Mouse (Mus musculus) gastrocnemius, adult 18-20 months (tissue): ENCODE measurements around the gene Bloc1s1. TPM values are rescaled to one million over a fixed set of nuclear protein-coding genes. Genes with fewer than 3 reads are reported as not detected.

ENCODE experiments used
- DNase-seq: peaks from one replicate; pipeline ENCODE4 v3.0.0; 2021; ENCODE audit warnings: low spot score
- total RNA-seq, 2 experiments: library from RNA; stranded (reverse); gene quantifications; 2 replicates each; pipeline ENCODE4 v1.2.3; 2021

Bloc1s1 gene
- total RNA-seq, 2 experiments from 2014 or later, result 153 to 154 TPM

GRCm38 (mm10) chr10:128933976-128934721 is 10.3 kb upstream of the Bloc1s1 start:
- no peak for DNase-seq

GRCm38 (mm10) chr10:128933574-128933973 is 9.7 kb upstream of the Bloc1s1 start, which contains the start of gene Itga7:
TSS of gene Itga7 (plus strand) at chr10:128933818.
- peak; percentile 38 for DNase-seq

GRCm38 (mm10) chr10:128931441-128931840 is 7.6 kb upstream of the Bloc1s1 start:
- DNase-seq, result peak; percentile 83

- no peak for DNase-seq
Measured at GRCm38 (mm10) chr10:128929638-128930378, 6.0 kb upstream of the Bloc1s1 start.

GRCm38 (mm10) chr10:128928356-128928755 is 4.5 kb upstream of the Bloc1s1 start:
- DNase-seq, result no peak

GRCm38 (mm10) chr10:128923013-128923691 is 683 bp downstream of the Bloc1s1 start:
- DNase-seq, result peak; percentile 98

GRCm38 (mm10) chr10:128922822-128923012 is 1.1 kb downstream of the Bloc1s1 start, which contains the start of gene Rdh5:
TSS of gene Rdh5 (minus strand) at chr10:128922888.
- no peak for DNase-seq

GRCm38 (mm10) chr10:128921883-128922821 is 1.7 kb downstream of the Bloc1s1 start:
- no peak for DNase-seq

- no peak for DNase-seq
Measured at GRCm38 (mm10) chr10:128921251-128921650, 2.6 kb downstream of the Bloc1s1 start.

- DNase-seq, result no peak
Measured at GRCm38 (mm10) chr10:128920736-128921161, 3.1 kb downstream of the Bloc1s1 start.

GRCm38 (mm10) chr10:128919966-128920365 is 3.9 kb downstream of the Bloc1s1 start:
- DNase-seq, result no peak

- DNase-seq, result no peak
Measured at GRCm38 (mm10) chr10:128919203-128919631, 4.6 kb downstream of the Bloc1s1 start.

- peak; percentile 72 for DNase-seq
Measured at GRCm38 (mm10) chr10:128918246-128918645, 5.6 kb downstream of the Bloc1s1 start.

- DNase-seq, result no peak
Measured at GRCm38 (mm10) chr10:128917400-128917799, 6.4 kb downstream of the Bloc1s1 start.

- DNase-seq, result no peak
Measured at GRCm38 (mm10) chr10:128916665-128917064, 7.2 kb downstream of the Bloc1s1 start.

- no peak for DNase-seq
Measured at GRCm38 (mm10) chr10:128915550-128915949, 8.3 kb downstream of the Bloc1s1 start.

- no peak for DNase-seq
Measured at GRCm38 (mm10) chr10:128913696-128914095, 10.1 kb downstream of the Bloc1s1 start.

GRCm38 (mm10) chr10:128913219-128913618 is 10.6 kb downstream of the Bloc1s1 start:
- peak; percentile 85 for DNase-seq

GRCm38 (mm10) chr10:128912791-128913190 is 11.0 kb downstream of the Bloc1s1 start:
- DNase-seq, result no peak

GRCm38 (mm10) chr10:128912268-128912667 is 11.6 kb downstream of the Bloc1s1 start:
- DNase-seq, result no peak

- DNase-seq, result no peak
Measured at GRCm38 (mm10) chr10:128911430-128911829, 12.4 kb downstream of the Bloc1s1 start.
